Mouse (Mus musculus): ENCODE measurements at regions not wholly inside any gene's neighbourhood (a gene's known extent, or its start where the extent isn't known, plus 50 kb on each side); places are given as distances from the start of the nearest gene placed in this dataset.
A peak's percentile ranks its signal among the peaks of the same experiment; 100 is the strongest.

- H3K9me3 ChIP-seq: no peaks in the 10 kb centered on the region
- H3K36me3 ChIP-seq: no peaks in the 10 kb centered on the region
- 94% methylated on average over 3 of the region's 3 CpGs for WGBS
- no peak overlapping the region for H3K9ac ChIP-seq
- no peaks in the 10 kb centered on the region for H3K27me3 ChIP-seq
- no peak overlapping the region for H3K27ac ChIP-seq
- no peak for ATAC-seq (ENCODE audit: low FRiP score)
- H3K4me1 ChIP-seq (replicated peaks): peaks cover 12% of the 10 kb centered on the region
- no peak overlapping the region for H3K4me2 ChIP-seq
- H3K4me3 ChIP-seq: no peak overlapping the region
Measured at GRCm38 (mm10) chr9:74528550-74528949, 333.2 kb upstream of the Onecut1 start.

GRCm38 (mm10) chr9:74530317-74530716, 331.4 kb upstream of the Onecut1 start:
- peaks cover 12% of the 10 kb centered on the region for H3K4me1 ChIP-seq (replicated peaks)
- no peak overlapping the region for H3K4me3 ChIP-seq
- 13% methylated on average over 10 of the region's 10 CpGs for WGBS
- H3K27ac ChIP-seq: peak overlapping the region; percentile 49; the same call in 1 of the 2 replicates
- H3K9ac ChIP-seq: no peak overlapping the region
- no peaks in the 10 kb centered on the region for H3K9me3 ChIP-seq
- H3K36me3 ChIP-seq: no peaks in the 10 kb centered on the region
- ATAC-seq (ENCODE audit: low FRiP score): no peak
- H3K4me2 ChIP-seq: no peak overlapping the region
- H3K27me3 ChIP-seq: no peaks in the 10 kb centered on the region

DNA sequence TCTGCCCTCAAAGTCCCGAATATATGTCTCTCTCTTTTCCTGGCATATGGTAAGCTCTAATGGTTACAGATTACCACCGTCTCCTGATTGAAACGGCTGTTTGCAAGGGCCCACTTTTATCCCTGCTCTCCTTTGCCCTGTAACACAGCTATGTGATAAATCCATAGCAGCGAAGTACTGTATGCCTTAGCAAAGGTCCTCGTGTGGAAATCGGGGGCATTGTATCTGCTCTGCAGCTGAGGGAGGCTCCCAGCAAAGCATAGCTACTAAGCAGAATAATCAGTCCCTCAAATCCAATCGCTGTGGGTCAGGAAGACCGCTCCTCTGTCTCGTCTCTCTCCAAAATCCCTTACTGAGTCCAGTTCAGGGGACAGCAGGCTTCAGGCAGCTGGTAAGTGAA, 331.0 kb upstream of the Onecut1 start:
- no peak overlapping the region for H3K4me2 ChIP-seq
- no peaks in the 10 kb centered on the region for H3K27me3 ChIP-seq
- H3K9ac ChIP-seq: peak overlapping the region; percentile 6; the same call in 1 of the 2 replicates
- no peaks in the 10 kb centered on the region for H3K36me3 ChIP-seq
- WGBS: 47% methylated on average over 9 of the region's 9 CpGs
- no peaks in the 10 kb centered on the region for H3K9me3 ChIP-seq
- H3K27ac ChIP-seq: peak overlapping the region; percentile 49; the same call in 1 of the 2 replicates
- no peak overlapping the region for H3K4me3 ChIP-seq
- peaks cover 12% of the 10 kb centered on the region for H3K4me1 ChIP-seq (replicated peaks)
- ATAC-seq (ENCODE audit: low FRiP score): no peak

- Histone ChIP-seq H3K27me3 (no peaks in the 10 kb centered on the region), H3K4me3 (no peak overlapping the region), H3K4me2 (no peak overlapping the region), H3K9me3 (no peaks in the 10 kb centered on the region), H3K36me3 (no peaks in the 10 kb centered on the region), H3K27ac (no peak overlapping the region), H3K4me1 (replicated peaks) (peaks cover 12% of the 10 kb centered on the region), H3K9ac (no peak overlapping the region)
- peak; percentile 54; the same call in 1 of the 2 replicates for ATAC-seq (ENCODE audit: low FRiP score)
- 12% methylated on average over 3 of the region's 3 CpGs for WGBS
Measured at GRCm38 (mm10) chr9:74531986-74532385, 329.7 kb upstream of the Onecut1 start.

- no peak overlapping the region for H3K27ac ChIP-seq
- WGBS: 87% methylated on average over 5 of the region's 5 CpGs
- no peak for ATAC-seq (ENCODE audit: low FRiP score)
- H3K27me3 ChIP-seq: no peaks in the 10 kb centered on the region
- peaks cover 12% of the 10 kb centered on the region for H3K4me1 ChIP-seq (replicated peaks)
- H3K4me3 ChIP-seq: no peak overlapping the region
- H3K36me3 ChIP-seq: no peaks in the 10 kb centered on the region
- H3K4me2 ChIP-seq: no peak overlapping the region
- no peak overlapping the region for H3K9ac ChIP-seq
- no peaks in the 10 kb centered on the region for H3K9me3 ChIP-seq
Measured at GRCm38 (mm10) chr9:74534976-74535375, 326.7 kb upstream of the Onecut1 start.

DNA sequence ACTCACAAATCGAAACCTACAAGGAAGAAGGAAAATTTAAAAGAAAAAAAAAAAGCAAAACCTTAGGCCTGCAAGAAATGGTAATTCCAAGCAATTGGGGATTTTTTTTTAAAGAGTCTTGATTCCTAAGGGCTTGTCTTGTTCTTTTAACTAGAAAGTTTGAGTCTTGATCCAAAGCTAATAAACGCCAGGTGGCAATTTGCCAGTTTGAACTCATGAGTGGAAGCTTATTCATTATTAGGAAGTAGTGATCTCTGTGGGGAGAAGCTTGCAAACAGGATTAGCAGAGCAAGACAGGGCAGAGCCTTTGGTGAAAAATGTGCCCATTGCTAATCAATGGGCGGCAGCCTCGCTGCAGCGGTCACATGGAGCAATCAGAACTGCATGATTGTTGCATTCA, 305.6 kb upstream of the Onecut1 start:
- H3K4me1 ChIP-seq (replicated peaks): no peaks in the 10 kb centered on the region
- H3K9ac ChIP-seq: no peak overlapping the region
- no peak overlapping the region for H3K27ac ChIP-seq
- H3K27me3 ChIP-seq: no peaks in the 10 kb centered on the region
- H3K9me3 ChIP-seq: no peaks in the 10 kb centered on the region
- no peaks in the 10 kb centered on the region for H3K36me3 ChIP-seq
- no peak for ATAC-seq (ENCODE audit: low FRiP score)
- H3K4me2 ChIP-seq: no peak overlapping the region
- H3K4me3 ChIP-seq: no peak overlapping the region
- WGBS: 75% methylated on average over 5 of the region's 5 CpGs

- Histone ChIP-seq H3K9ac (no peak overlapping the region), H3K36me3 (no peaks in the 10 kb centered on the region), H3K4me1 (replicated peaks) (no peaks in the 10 kb centered on the region; the same call in none of the 2 replicates), H3K27ac (peak overlapping the region; percentile 67), H3K9me3 (no peaks in the 10 kb centered on the region), H3K4me2 (no peak overlapping the region), H3K27me3 (no peaks in the 10 kb centered on the region), H3K4me3 (no peak overlapping the region)
- 0 out of 2 replicates have a peak, but pooled peaks have one; percentile 46 for ATAC-seq (ENCODE audit: low FRiP score)
- WGBS: 76% methylated on average over 4 of the region's 4 CpGs
Measured at GRCm38 (mm10) chr9:74592757-74593156, 269.0 kb upstream of the Onecut1 start.

- H3K9me3 ChIP-seq: no peaks in the 10 kb centered on the region
- H3K36me3 ChIP-seq: no peaks in the 10 kb centered on the region
- no peak overlapping the region for H3K4me2 ChIP-seq
- no peak overlapping the region for H3K4me3 ChIP-seq
- no peaks in the 10 kb centered on the region; the same call in none of the 2 replicates for H3K4me1 ChIP-seq (replicated peaks)
- no peak overlapping the region for H3K27ac ChIP-seq
- no peak for ATAC-seq (ENCODE audit: low FRiP score)
- WGBS: 95% methylated on average over 4 of the region's 4 CpGs
- H3K9ac ChIP-seq: no peak overlapping the region
- H3K27me3 ChIP-seq: no peaks in the 10 kb centered on the region
Measured at GRCm38 (mm10) chr9:74593970-74594369, 267.8 kb upstream of the Onecut1 start.

GRCm38 (mm10) chr9:74604415-74604814, 257.3 kb upstream of the Onecut1 start:
- no peak overlapping the region for H3K9ac ChIP-seq
- H3K27me3 ChIP-seq: no peaks in the 10 kb centered on the region
- H3K4me3 ChIP-seq: no peak overlapping the region
- ATAC-seq (ENCODE audit: low FRiP score): no peak
- no peak overlapping the region for H3K27ac ChIP-seq
- H3K4me1 ChIP-seq (replicated peaks): no peaks in the 10 kb centered on the region
- H3K4me2 ChIP-seq: no peak overlapping the region
- 100% methylated on average over 1 of the region's 1 CpGs for WGBS
- peaks cover 5% of the 10 kb centered on the region; the same call in 1 of the 2 replicates for H3K9me3 ChIP-seq
- no peaks in the 10 kb centered on the region for H3K36me3 ChIP-seq

DNA sequence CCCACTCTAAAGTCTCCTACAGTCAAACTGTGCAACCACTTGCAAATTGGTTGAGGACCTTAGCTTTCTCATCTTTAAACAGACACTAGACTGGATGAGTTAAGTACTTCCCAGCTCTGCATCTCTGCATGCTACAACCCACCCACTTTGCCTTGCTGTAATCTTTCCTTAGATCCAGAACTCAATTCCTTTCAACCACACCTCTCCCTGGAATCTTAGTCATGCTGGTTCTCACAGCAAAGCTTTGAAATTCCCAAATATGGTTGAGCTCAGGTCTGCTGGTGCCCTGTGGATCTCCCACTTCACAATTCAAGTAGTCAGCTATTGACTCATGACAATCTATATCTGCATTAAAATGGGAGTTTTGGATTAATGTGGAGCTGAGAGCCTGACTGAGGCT, 239.8 kb upstream of the Onecut1 start:
- no peaks in the 10 kb centered on the region for H3K36me3 ChIP-seq
- no peak overlapping the region for H3K4me2 ChIP-seq
- no peaks in the 10 kb centered on the region for H3K4me1 ChIP-seq (replicated peaks)
- H3K9me3 ChIP-seq: no peaks in the 10 kb centered on the region
- no peak for ATAC-seq (ENCODE audit: low FRiP score)
- H3K9ac ChIP-seq: no peak overlapping the region
- no peak overlapping the region for H3K27ac ChIP-seq
- H3K4me3 ChIP-seq: no peak overlapping the region
- H3K27me3 ChIP-seq: no peaks in the 10 kb centered on the region

GRCm38 (mm10) chr9:74645394-74645793, 216.3 kb upstream of the Onecut1 start:
- ATAC-seq (ENCODE audit: low FRiP score): no peak
- Histone ChIP-seq H3K4me1 (replicated peaks) (peaks cover 12% of the 10 kb centered on the region), H3K27me3 (no peaks in the 10 kb centered on the region), H3K9ac (no peak overlapping the region), H3K4me2 (no peak overlapping the region), H3K36me3 (no peaks in the 10 kb centered on the region), H3K27ac (no peak overlapping the region), H3K9me3 (no peaks in the 10 kb centered on the region), H3K4me3 (no peak overlapping the region)
- WGBS: 83% methylated on average over 2 of the region's 2 CpGs

DNA sequence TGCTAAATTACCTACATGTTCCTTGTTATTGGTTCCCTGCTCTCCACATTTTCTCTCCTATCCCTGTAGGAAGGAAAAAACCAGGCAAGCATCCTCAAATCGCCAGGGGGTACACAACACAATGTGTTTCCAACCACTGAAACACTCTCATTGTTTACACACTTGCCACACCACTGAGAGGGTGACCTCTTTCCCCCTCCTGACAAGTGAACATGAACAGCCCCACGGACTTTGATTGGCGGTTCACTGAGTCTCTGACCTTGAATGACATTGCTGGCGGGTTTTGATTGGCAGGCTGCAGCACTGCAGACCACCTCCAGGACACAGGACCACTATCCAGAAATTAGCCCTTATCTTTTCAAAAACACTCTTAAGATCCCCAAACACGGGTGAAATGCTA, 211.7 kb upstream of the Onecut1 start:
- Histone ChIP-seq H3K4me3 (no peak overlapping the region), H3K27ac (no peak overlapping the region), H3K9ac (no peak overlapping the region), H3K4me2 (no peak overlapping the region), H3K4me1 (replicated peaks) (peaks cover 12% of the 10 kb centered on the region), H3K36me3 (no peaks in the 10 kb centered on the region), H3K27me3 (no peaks in the 10 kb centered on the region), H3K9me3 (no peaks in the 10 kb centered on the region)
- ATAC-seq (ENCODE audit: low FRiP score): no peak
- 38% methylated on average over 5 of the region's 5 CpGs for WGBS

DNA sequence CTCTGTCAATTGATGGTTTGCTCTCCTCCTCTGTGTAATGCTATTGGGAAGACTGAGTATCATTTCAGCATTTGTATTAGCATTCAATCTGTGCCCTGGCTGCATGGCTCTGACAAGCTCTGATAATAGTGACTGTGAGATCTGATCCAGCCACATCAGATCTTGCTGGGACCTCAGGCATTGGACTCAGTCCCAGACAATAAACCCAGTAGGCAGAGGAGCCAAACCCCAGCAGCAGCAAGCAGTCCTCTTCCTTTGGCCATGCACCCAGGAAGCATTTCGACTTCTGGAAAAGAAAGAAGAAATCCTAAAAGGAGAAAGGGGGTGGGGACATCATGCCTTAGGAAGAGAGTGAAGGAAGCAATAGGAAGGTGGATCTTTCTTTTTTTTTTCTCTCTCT, 205.8 kb upstream of the Onecut1 start:
- WGBS: 69% methylated on average over 1 of the region's 1 CpGs
- Histone ChIP-seq H3K9ac (no peak overlapping the region), H3K36me3 (no peaks in the 10 kb centered on the region)

More for the DNA sequence above, 205.8 kb upstream of the Onecut1 start:
- H3K4me3 ChIP-seq: no peak overlapping the region
- no peak overlapping the region for H3K27ac ChIP-seq
- H3K4me2 ChIP-seq: no peak overlapping the region
- no peaks in the 10 kb centered on the region for H3K27me3 ChIP-seq
- ATAC-seq (ENCODE audit: low FRiP score): no peak
- H3K4me1 ChIP-seq (replicated peaks): 0 out of 2 replicates have a peak, but pooled peaks cover 4% of the 10 kb centered on the region
- H3K9me3 ChIP-seq: no peaks in the 10 kb centered on the region
